Mouse (Mus musculus) midbrain, postnatal 0 days (tissue): Measurements from ENCODE around the gene Gm42517. TPM values are rescaled to one million over a fixed set of nuclear protein-coding genes. Genes with fewer than 3 reads are reported as not detected.

Experiments used
- ATAC-seq: fragments of 200-750 bp; cut with Nextera tagmentation; 2 replicates; pipeline ENCODE4 v1.8.0; 2017; ENCODE audit warnings: moderate number of reproducible peaks, mild to moderate bottlenecking, moderate TSS enrichment, moderate library complexity; ENCODE audit not compliant: low FRiP score
- DNase-seq: peaks from one replicate; pipeline ENCODE4 v3.0.0-alpha.2; 2015; ENCODE audit warnings: low spot score
- H3K27ac ChIP-seq: fragments of 300-500 bp; sonication (generic); 2 replicates; pipeline ENCODE4 v1.5.1; 2014; ENCODE audit warnings: low read depth, mild to moderate bottlenecking, low read length, mixed read lengths
- H3K27me3 ChIP-seq: fragments of 300-500 bp; sonication (generic); 2 replicates; pipeline ENCODE4 v1.6.1; 2014; ENCODE audit warnings: low read length, control low read depth, mixed read lengths; ENCODE audit not compliant: insufficient read depth
- H3K36me3 ChIP-seq: fragments of 300-500 bp; sonication (generic); 2 replicates; pipeline ENCODE4 v1.6.1; 2014; ENCODE audit warnings: low read length, control low read depth, mixed read lengths; ENCODE audit not compliant: insufficient read depth
- H3K4me1 ChIP-seq: fragments of 300-500 bp; sonication (generic); 2 replicates; pipeline ENCODE4 v1.6.1; 2014; ENCODE audit warnings: mild to moderate bottlenecking, control low read depth, antibody characterized with exemption, low read length, mixed read lengths; ENCODE audit not compliant: insufficient read depth
- H3K4me2 ChIP-seq: fragments of 300-500 bp; sonication (generic); 2 replicates; pipeline ENCODE4 v1.6.1; 2014; ENCODE audit warnings: low read depth, mild to moderate bottlenecking, low read length, mixed read lengths; ENCODE audit not compliant: poor library complexity, severe bottlenecking
- H3K4me3 ChIP-seq: fragments of 300-500 bp; sonication (generic); 2 replicates; pipeline ENCODE4 v1.5.1; 2014; ENCODE audit warnings: low read depth, mild to moderate bottlenecking, low read length, moderate library complexity
- H3K9ac ChIP-seq: fragments of 300-500 bp; sonication (generic); replicated peaks from 2 replicates; pipeline ENCODE4 v1.6.1; 2014; ENCODE audit warnings: mild to moderate bottlenecking, low read length, moderate library complexity, mixed read lengths; ENCODE audit not compliant: poor library complexity, severe bottlenecking
- H3K9me3 ChIP-seq: fragments of 300-500 bp; sonication (generic); 2 replicates; pipeline ENCODE4 v1.6.1; 2016; ENCODE audit warnings: low read length, control low read depth
- CTCF ChIP-seq: IDR thresholded peaks from 2 replicates; pipeline ENCODE4 v1.5.1; 2016; ENCODE audit warnings: antibody characterized with exemption, mild to moderate bottlenecking
- WGBS: fragments of 180-500 bp; shearing (Covaris S2); extraction: QIAGEN DNeasy Blood & Tissue Kit; methylation state at CpG from one replicate; pipeline ENCODE4 v1.1.7; 2014; 5-methylcytosine and 5-hydroxymethylcytosine counted together
- polyA plus RNA-seq: library from polyadenylated mRNA; unstranded; fragments of >200 nt; fragmentation: Nextera tagmentation; extraction: Ambion mirVana; gene quantifications from 2 replicates; pipeline ENCODE4 v1.2.1, GENCODE M21; 2015
- total RNA-seq: library from RNA; depleted of rRNA; stranded (reverse); fragments of >200 nt; gene quantifications from 2 replicates; pipeline ENCODE4 v1.2.3, GENCODE M21; 2014

Gm42517 gene
- total and polyA plus RNA-seq, 2 experiments from 2014 or later = 4.6 to 116 TPM

- no peak overlapping the region for H3K4me2 ChIP-seq
- no peak overlapping the region for H3K4me3 ChIP-seq
- no peaks in the 10 kb centered on the region for H3K36me3 ChIP-seq
- H3K27me3 ChIP-seq = peaks cover 22% of the 10 kb centered on the region
- no peak for ATAC-seq
- no peak for TF ChIP-seq CTCF
- 5% methylated on average over 6 of the region's 6 CpGs for WGBS
- DNase-seq = no peak
- H3K4me1 ChIP-seq = peaks cover 7% of the 10 kb centered on the region
- no peak overlapping the region for H3K27ac ChIP-seq
- H3K9me3 ChIP-seq = no peaks in the 10 kb centered on the region
- no peak overlapping the region for H3K9ac ChIP-seq
Measured at GRCm38 (mm10) chr5:108369964-108370363, 2.2 kb upstream of the Gm42517 start.

DNA sequence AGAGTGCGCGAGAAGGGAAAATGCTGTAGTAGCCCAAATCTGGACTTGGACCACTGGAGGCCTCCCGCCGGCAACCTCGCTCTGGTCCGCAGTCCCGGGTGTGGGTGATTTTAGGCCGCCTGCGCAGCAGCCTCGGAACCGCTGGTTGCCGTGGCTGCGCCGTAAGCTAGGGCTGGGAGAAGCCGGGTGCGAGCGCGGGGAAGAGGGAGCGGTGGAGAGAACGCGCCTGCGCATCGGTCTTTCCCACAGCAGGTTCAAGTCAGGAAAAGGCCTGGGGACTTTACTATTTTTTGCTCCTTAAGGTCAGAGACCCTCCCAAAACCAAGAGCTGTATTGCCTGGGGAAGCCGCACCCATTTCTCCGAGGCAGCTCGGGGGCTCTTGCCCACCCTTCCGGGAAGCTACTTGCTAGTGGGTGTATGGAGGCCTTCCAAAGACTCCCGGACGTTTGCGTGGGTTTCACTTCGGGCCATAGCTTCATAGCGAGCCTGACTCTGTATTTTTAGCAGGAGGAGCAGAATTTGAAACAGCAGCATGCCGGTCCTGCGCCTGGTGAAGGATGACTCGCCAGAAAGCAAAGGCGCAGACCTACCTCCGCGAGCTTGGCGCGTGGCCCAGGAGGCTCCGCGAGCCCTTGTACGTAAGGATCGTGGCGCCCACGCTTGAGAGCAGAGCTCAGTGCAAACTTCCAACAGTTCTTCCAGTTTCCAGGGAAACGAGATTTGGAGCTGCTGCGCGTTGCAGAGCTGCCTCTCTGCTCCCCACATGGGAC, 1.3 kb upstream of the Gm42517 start:
- peak; percentile 58 for DNase-seq
- Histone ChIP-seq H3K27me3 (peaks cover 25% of the 10 kb centered on the region), H3K4me3 (peak overlapping the region; percentile 70), H3K36me3 (no peaks in the 10 kb centered on the region), H3K9me3 (no peaks in the 10 kb centered on the region), H3K27ac (peak overlapping the region; percentile 44), H3K4me2 (peak overlapping the region; percentile 71), H3K4me1 (peaks cover 7% of the 10 kb centered on the region), H3K9ac (peak overlapping the region; percentile 73)
- TF ChIP-seq CTCF = no peak
- under 1% methylated on average over 47 of the region's 49 CpGs for WGBS
- peak; percentile 68; the same call in 1 of the 2 replicates for ATAC-seq

- Histone ChIP-seq H3K4me1 (peaks cover 7% of the 10 kb centered on the region), H3K27ac (peak overlapping the region; percentile 44), H3K36me3 (no peaks in the 10 kb centered on the region), H3K4me3 (peak overlapping the region; percentile 70), H3K27me3 (peaks cover 25% of the 10 kb centered on the region), H3K4me2 (peak overlapping the region; percentile 71), H3K9ac (peak overlapping the region; percentile 73), H3K9me3 (no peaks in the 10 kb centered on the region)
- 3% methylated on average over 6 of the region's 6 CpGs for WGBS
- no peak for TF ChIP-seq CTCF
- DNase-seq (no peak), ATAC-seq (peak; percentile 24; the same call in 1 of the 2 replicates)
Measured at GRCm38 (mm10) chr5:108368446-108368845, 724 bp upstream of the Gm42517 start.

- Histone ChIP-seq H3K4me1 (peaks cover 7% of the 10 kb centered on the region), H3K9me3 (no peaks in the 10 kb centered on the region), H3K9ac (peak overlapping the region; percentile 73), H3K36me3 (no peaks in the 10 kb centered on the region), H3K4me2 (peak overlapping the region; percentile 71), H3K4me3 (peak overlapping the region; percentile 70), H3K27ac (peak overlapping the region; percentile 51), H3K27me3 (peaks cover 25% of the 10 kb centered on the region)
- 0 out of 2 replicates have a peak, but pooled peaks have one; percentile 18 for TF ChIP-seq CTCF
- 0% methylated on average over 54 of the region's 100 CpGs for WGBS
- DNase-seq (peak; percentile 39), ATAC-seq (peak; percentile 54)
Measured at GRCm38 (mm10) chr5:108366984-108367841, 509 bp downstream of the Gm42517 start.

DNA sequence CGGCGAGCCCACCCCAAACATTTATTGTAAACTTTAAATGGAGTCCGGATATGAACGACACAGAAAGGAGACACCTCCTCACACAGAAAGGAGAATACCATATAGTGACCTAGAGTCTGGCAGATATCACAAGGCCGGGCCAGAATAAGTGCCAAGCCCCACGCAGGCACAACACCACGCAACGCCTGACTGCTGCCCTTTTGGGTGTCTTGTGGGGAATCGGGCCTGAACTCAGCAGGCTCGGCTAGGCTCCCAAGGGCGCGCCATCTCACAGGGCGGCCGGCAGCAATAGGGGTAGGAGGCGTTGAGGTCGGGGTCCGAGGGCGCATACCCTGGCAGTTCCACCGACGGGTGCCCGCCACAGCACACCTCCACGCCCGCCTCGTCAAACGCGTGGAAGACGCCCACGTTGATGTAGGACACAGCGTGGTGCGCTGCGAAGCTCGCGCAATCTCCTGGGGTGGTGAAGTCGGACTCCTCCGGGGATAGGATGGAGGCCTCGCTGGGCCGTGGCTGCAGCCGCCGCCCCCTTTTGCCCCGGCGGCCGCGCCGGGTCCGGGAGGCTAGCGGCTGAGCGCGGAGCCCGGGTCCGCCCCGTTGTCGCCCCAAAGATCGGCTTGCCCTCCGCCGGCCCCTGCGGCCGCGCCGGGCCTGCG, 1.3 kb downstream of the Gm42517 start:
- peaks cover 23% of the 10 kb centered on the region for H3K27me3 ChIP-seq
- no peaks in the 10 kb centered on the region for H3K36me3 ChIP-seq
- no peak overlapping the region for H3K27ac ChIP-seq
- peak overlapping the region; percentile 71 for H3K4me2 ChIP-seq
- TF ChIP-seq CTCF = no peak
- no peaks in the 10 kb centered on the region for H3K9me3 ChIP-seq
- ATAC-seq (peak; percentile 4; the same call in 1 of the 2 replicates), DNase-seq (no peak)
- H3K4me3 ChIP-seq = peak overlapping the region; percentile 70
- 2% methylated on average over 60 of the region's 60 CpGs for whole genome bisulfite sequencing
- H3K9ac ChIP-seq = peak overlapping the region; percentile 73
- H3K4me1 ChIP-seq = peaks cover 7% of the 10 kb centered on the region
